Mouse (Mus musculus) kidney, adult 2 months (tissue): ENCODE data around the gene Cpne7.

Experiments used
- CTCF ChIP-seq: fragments of 200-500 bp; conservative IDR thresholded peaks from 2 replicates; pipeline ENCODE4 v1.5.1; 2011; ENCODE audit warnings: low read depth, mild to moderate bottlenecking, control low read depth, low read length, moderate library complexity, mixed read lengths; ENCODE audit not compliant: insufficient read depth, insufficient read length
- POLR2A ChIP-seq: fragments of 200-500 bp; IDR thresholded peaks from one replicate; pipeline ENCODE4 v1.6.1; 2011; ENCODE audit warnings: low read depth, low read length, control low read depth

GRCm38 (mm10) chr8:123097216-123097615 is 20.0 kb upstream of the Cpne7 start:
- TF ChIP-seq CTCF (no peak), POLR2A (no peak)
